Comparison of ENCODE assay signal across 8 mouse cellular contexts in genomic region chr10:80142530-80142925, GRCm38 (mm10). TPM values are rescaled to one million over a fixed set of nuclear protein-coding genes. Genes with fewer than 3 reads are reported as not detected.
DNase-seq lines count a peak whose midpoint lies in the region; ATAC-seq lines count a peak whose summit lies in the region.

No protein-coding gene starts in this region.

- H3K27ac ChIP-seq in neural tube, embryonic 11.5 days (ENCODE audit: low read depth, low read length) = 0 out of 2 replicates have a peak overlapping the region, but pooled peaks have one; percentile 62
- peak overlapping the region; percentile 80 for H3K27ac ChIP-seq in forebrain, embryonic 13.5 days
- peak overlapping the region; percentile 68; the same call in 1 of the 2 replicates for H3K27ac ChIP-seq in limb, embryonic 12.5 days
- H3K27ac ChIP-seq in neural tube, embryonic 15.5 days (replicated peaks) = peak overlapping the region; percentile 91

- peaks cover 28% of the 10 kb centered on the region for H3K4me1 ChIP-seq in neural tube, embryonic 11.5 days (ENCODE audit: control insufficient read depth, insufficient read depth, low read length)
- peaks cover 71% of the 10 kb centered on the region for H3K4me1 ChIP-seq in forebrain, embryonic 13.5 days
- peaks cover 53% of the 10 kb centered on the region for H3K4me1 ChIP-seq in limb, embryonic 12.5 days (replicated peaks)
- H3K4me1 ChIP-seq in neural tube, embryonic 15.5 days = peaks cover 79% of the 10 kb centered on the region

- no peak; the same call in 1 of the 2 replicates for ATAC-seq in neural tube, embryonic 11.5 days (ENCODE audit: insufficient read depth, low FRiP score, low TSS enrichment)
- no peak; the same call in 1 of the 2 replicates for ATAC-seq in forebrain, embryonic 13.5 days
- ATAC-seq in limb, embryonic 12.5 days (ENCODE audit: insufficient number of reproducible peaks, insufficient read depth, low FRiP score, low TSS enrichment, low read depth) = no peak
- no peak; the same call in 1 of the 2 replicates for ATAC-seq in neural tube, embryonic 15.5 days (ENCODE audit: low FRiP score)

- H3K27me3 ChIP-seq in neural tube, embryonic 11.5 days (ENCODE audit: control insufficient read depth, insufficient read depth, low read length) = peaks cover 5% of the 10 kb centered on the region
- no peaks in the 10 kb centered on the region for H3K27me3 ChIP-seq in forebrain, embryonic 13.5 days
- H3K27me3 ChIP-seq in limb, embryonic 12.5 days = peaks cover 30% of the 10 kb centered on the region
- no peaks in the 10 kb centered on the region for H3K27me3 ChIP-seq in neural tube, embryonic 15.5 days (replicated peaks)

- peaks cover 11% of the 10 kb centered on the region for H3K36me3 ChIP-seq in neural tube, embryonic 11.5 days (ENCODE audit: control insufficient read depth, insufficient read depth, low read length)
- peaks cover 28% of the 10 kb centered on the region for H3K36me3 ChIP-seq in forebrain, embryonic 13.5 days (ENCODE audit: poor library complexity, severe bottlenecking)
- peaks cover 34% of the 10 kb centered on the region for H3K36me3 ChIP-seq in limb, embryonic 12.5 days
- H3K36me3 ChIP-seq in neural tube, embryonic 15.5 days = peaks cover 25% of the 10 kb centered on the region

- H3K4me2 ChIP-seq in neural tube, embryonic 11.5 days (ENCODE audit: low read depth) = peak overlapping the region; percentile 99
- peak overlapping the region; percentile 96 for H3K4me2 ChIP-seq in forebrain, embryonic 13.5 days
- peak overlapping the region; percentile 91 for H3K4me2 ChIP-seq in limb, embryonic 12.5 days
- H3K4me2 ChIP-seq in neural tube, embryonic 15.5 days = peak overlapping the region; percentile 79

- no peaks in the 10 kb centered on the region for H3K9me3 ChIP-seq in neural tube, embryonic 11.5 days (ENCODE audit: control insufficient read depth, low read length)
- no peaks in the 10 kb centered on the region for H3K9me3 ChIP-seq in forebrain, embryonic 13.5 days (replicated peaks)
- no peaks in the 10 kb centered on the region for H3K9me3 ChIP-seq in limb, embryonic 12.5 days
- H3K9me3 ChIP-seq in neural tube, embryonic 15.5 days (replicated peaks) = no peaks in the 10 kb centered on the region

- peak overlapping the region; percentile 81 for H3K9ac ChIP-seq in neural tube, embryonic 11.5 days (ENCODE audit: low read length)
- peak overlapping the region; percentile 95 for H3K9ac ChIP-seq in forebrain, embryonic 13.5 days
- peak overlapping the region; percentile 90 for H3K9ac ChIP-seq in limb, embryonic 12.5 days (replicated peaks)
- H3K9ac ChIP-seq in neural tube, embryonic 15.5 days (replicated peaks) = peak overlapping the region; percentile 96

- H3K4me3 ChIP-seq in neural tube, embryonic 11.5 days (ENCODE audit: low read depth, low read length) = peak overlapping the region; percentile 74
- peak overlapping the region; percentile 73 for H3K4me3 ChIP-seq in forebrain, embryonic 13.5 days
- peak overlapping the region; percentile 75 for H3K4me3 ChIP-seq in limb, embryonic 12.5 days (replicated peaks)
- peak overlapping the region; percentile 74 for H3K4me3 ChIP-seq in neural tube, embryonic 15.5 days (replicated peaks)

- WGBS in neural tube, embryonic 11.5 days = under 1% methylated on average over 15 of the region's 15 CpGs
- WGBS in forebrain, embryonic 13.5 days = 2% methylated on average over 15 of the region's 15 CpGs
- under 1% methylated on average over 15 of the region's 15 CpGs for WGBS in limb, embryonic 12.5 days
- 0% methylated on average over 15 of the region's 15 CpGs for WGBS in neural tube, embryonic 15.5 days

- no peak for DNase-seq in neural tube, embryonic 11.5 days (ENCODE audit: low spot score)
- no peak for DNase-seq in neural tube, embryonic 10.5 days (ENCODE audit: extremely low spot score, low spot score)
- DNase-seq in gastrocnemius, postnatal 4 days (ENCODE audit: low spot score in 2 of 2) = no peak
- no peak for DNase-seq in left cerebral cortex, adult 18-20 months (ENCODE audit: low spot score in 2 of 2)
- DNase-seq in layer of hippocampus, adult 8-10 months (ENCODE audit: low spot score in 2 of 2) = no peak

RNA-seq across cellular contexts. Expression of gene Cbarp, which starts 1.9 kb away (rescaled TPM):
- polyA plus RNA-seq in neural tube, embryonic 11.5 days (2014; fragmentation: Nextera tagmentation; extraction: Ambion mirVana) = 11.1 and 11.3 TPM in 2 replicates
- 21.2 and 26.8 TPM in 2 replicates for polyA plus RNA-seq in forebrain, embryonic 13.5 days (2015; fragmentation: Nextera tagmentation; extraction: Ambion mirVana)
- 4.9 and 5.6 TPM in 2 replicates for polyA plus RNA-seq in limb, embryonic 12.5 days (2016; fragmentation: Nextera tagmentation; extraction: Ambion mirVana)
- polyA plus RNA-seq in neural tube, embryonic 15.5 days (2015; fragmentation: Nextera tagmentation; extraction: Ambion mirVana) = 91.9 and 93.0 TPM in 2 replicates
- total RNA-seq in gastrocnemius, postnatal 4 days (2021) = 1 to 10 TPM; 2.2 to 2.7 TPM
- 100 to 1,000 TPM; 418 to 437 TPM for total RNA-seq in left cerebral cortex, adult 18-20 months (2021)
- 100 to 1,000 TPM; 295 to 345 (median 308) TPM for total RNA-seq in layer of hippocampus, adult 8-10 months (2022)

RNA-seq across cellular contexts. Expression of gene Atp5d, which starts 4.1 kb away (rescaled TPM):
- 376 and 386 TPM in 2 replicates for polyA plus RNA-seq in neural tube, embryonic 11.5 days (2014; fragmentation: Nextera tagmentation; extraction: Ambion mirVana)
- 454 and 459 TPM in 2 replicates for polyA plus RNA-seq in forebrain, embryonic 13.5 days (2015; fragmentation: Nextera tagmentation; extraction: Ambion mirVana)
- 460 and 465 TPM in 2 replicates for polyA plus RNA-seq in limb, embryonic 12.5 days (2016; fragmentation: Nextera tagmentation; extraction: Ambion mirVana)
- polyA plus RNA-seq in neural tube, embryonic 15.5 days (2015; fragmentation: Nextera tagmentation; extraction: Ambion mirVana) = 553 and 558 TPM in 2 replicates
- 100 to 1,000 TPM; 522 to 564 TPM for total RNA-seq in gastrocnemius, postnatal 4 days (2021)
- 100 to 1,000 TPM; 367 to 371 TPM for total RNA-seq in left cerebral cortex, adult 18-20 months (2021)
- total RNA-seq in layer of hippocampus, adult 8-10 months (2022) = 100 to 1,000 TPM; 315 to 328 (median 323) TPM

RNA-seq across cellular contexts. Expression of gene Midn, which starts 5.5 kb away (rescaled TPM):
- 70.0 and 78.2 TPM in 2 replicates for polyA plus RNA-seq in neural tube, embryonic 11.5 days (2014; fragmentation: Nextera tagmentation; extraction: Ambion mirVana)
- polyA plus RNA-seq in forebrain, embryonic 13.5 days (2015; fragmentation: Nextera tagmentation; extraction: Ambion mirVana) = 35.1 and 37.9 TPM in 2 replicates
- 30.6 and 38.0 TPM in 2 replicates for polyA plus RNA-seq in limb, embryonic 12.5 days (2016; fragmentation: Nextera tagmentation; extraction: Ambion mirVana)
- polyA plus RNA-seq in neural tube, embryonic 15.5 days (2015; fragmentation: Nextera tagmentation; extraction: Ambion mirVana) = 19.4 and 20.5 TPM in 2 replicates
- 10 to 100 TPM; 67.7 to 74.0 TPM for total RNA-seq in gastrocnemius, postnatal 4 days (2021)
- total RNA-seq in left cerebral cortex, adult 18-20 months (2021) = 100 to 1,000 TPM; 105 TPM
- 10 to 100 TPM; 47.2 to 63.6 (median 58.0) TPM for total RNA-seq in layer of hippocampus, adult 8-10 months (2022)

RNA-seq across cellular contexts. Expression of gene Cirbp, which starts 23.3 kb away (rescaled TPM):
- polyA plus RNA-seq in neural tube, embryonic 11.5 days (2014; fragmentation: Nextera tagmentation; extraction: Ambion mirVana) = 84.0 and 85.1 TPM in 2 replicates
- polyA plus RNA-seq in forebrain, embryonic 13.5 days (2015; fragmentation: Nextera tagmentation; extraction: Ambion mirVana) = 274 and 308 TPM in 2 replicates
- polyA plus RNA-seq in limb, embryonic 12.5 days (2016; fragmentation: Nextera tagmentation; extraction: Ambion mirVana) = 166 and 175 TPM in 2 replicates
- polyA plus RNA-seq in neural tube, embryonic 15.5 days (2015; fragmentation: Nextera tagmentation; extraction: Ambion mirVana) = 284 and 345 TPM in 2 replicates
- 100 to 1,000 TPM; 107 to 153 TPM for total RNA-seq in gastrocnemius, postnatal 4 days (2021)
- total RNA-seq in left cerebral cortex, adult 18-20 months (2021) = 10 to 100 TPM; 89.7 to 94.6 TPM
- 100 to 1,000 TPM in 2 of 4 experiments, 10 to 100 TPM in 2; 75.7 to 148 (median 96.4) TPM for total RNA-seq in layer of hippocampus, adult 8-10 months (2022)

RNA-seq across cellular contexts. Expression of gene Stk11, which starts 26.9 kb away (rescaled TPM):
- polyA plus RNA-seq in neural tube, embryonic 11.5 days (2014; fragmentation: Nextera tagmentation; extraction: Ambion mirVana) = 22.0 and 23.5 TPM in 2 replicates
- 20.7 and 21.6 TPM in 2 replicates for polyA plus RNA-seq in forebrain, embryonic 13.5 days (2015; fragmentation: Nextera tagmentation; extraction: Ambion mirVana)
- polyA plus RNA-seq in limb, embryonic 12.5 days (2016; fragmentation: Nextera tagmentation; extraction: Ambion mirVana) = 16.1 and 18.1 TPM in 2 replicates
- polyA plus RNA-seq in neural tube, embryonic 15.5 days (2015; fragmentation: Nextera tagmentation; extraction: Ambion mirVana) = 16.9 and 17.3 TPM in 2 replicates
- total RNA-seq in gastrocnemius, postnatal 4 days (2021) = 100 to 1,000 TPM; 116 to 125 TPM
- 100 to 1,000 TPM; 108 to 109 TPM for total RNA-seq in left cerebral cortex, adult 18-20 months (2021)
- 100 to 1,000 TPM in 1 of 4 experiments, 10 to 100 TPM in 3; 94.2 to 111 (median 96.5) TPM for total RNA-seq in layer of hippocampus, adult 8-10 months (2022)
